Mouse (Mus musculus) testis, postnatal 10 days (tissue): ENCODE measurements around the gene Tysnd1.

ENCODE experiments used
- DNase-seq: peaks from one replicate; pipeline ENCODE4 v3.0.0; 2021; ENCODE audit warnings: low spot score

The Tysnd1 gene

DNA sequence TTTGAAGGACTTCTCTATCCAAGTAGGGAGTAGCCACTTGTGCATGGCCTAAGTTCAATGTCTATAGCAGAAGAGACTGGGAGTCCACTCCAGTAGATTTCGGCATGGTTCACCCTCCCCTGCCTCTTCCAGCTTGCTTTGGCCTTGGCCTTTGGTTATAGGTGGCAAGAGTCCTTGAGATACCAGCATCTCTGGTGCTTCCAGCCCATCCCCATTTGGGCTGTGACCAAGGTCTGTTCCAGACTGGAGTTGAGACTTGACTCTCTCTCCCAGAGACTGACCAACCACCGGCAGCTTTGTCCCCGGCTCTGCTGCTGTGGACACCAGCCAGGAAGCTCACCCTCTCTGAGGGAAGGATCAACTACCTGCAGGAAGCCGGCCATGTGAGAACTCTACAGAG lies 42.8 kb downstream of the Tysnd1 start:
- DNase-seq, result no peak

DNA sequence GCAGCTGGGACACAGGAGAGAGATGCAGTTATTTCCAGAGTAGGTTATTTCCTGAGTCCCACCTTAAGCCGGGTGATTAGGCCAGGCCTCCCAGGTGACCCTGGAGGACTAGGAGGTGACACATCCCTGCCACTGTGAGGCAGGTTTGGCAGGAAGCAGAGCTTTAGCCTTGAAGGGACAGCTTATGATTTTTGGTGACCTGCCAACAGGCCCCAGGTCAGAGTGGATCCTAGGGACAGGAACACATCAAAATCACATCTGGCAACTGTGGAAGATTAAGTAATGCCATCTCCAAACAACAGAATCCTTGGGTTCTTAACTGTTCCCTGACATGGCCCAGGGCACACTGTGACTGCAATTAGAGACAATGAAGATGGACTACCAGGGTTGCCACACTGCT lies 46.0 kb downstream of the Tysnd1 start:
- no peak for DNase-seq

DNA sequence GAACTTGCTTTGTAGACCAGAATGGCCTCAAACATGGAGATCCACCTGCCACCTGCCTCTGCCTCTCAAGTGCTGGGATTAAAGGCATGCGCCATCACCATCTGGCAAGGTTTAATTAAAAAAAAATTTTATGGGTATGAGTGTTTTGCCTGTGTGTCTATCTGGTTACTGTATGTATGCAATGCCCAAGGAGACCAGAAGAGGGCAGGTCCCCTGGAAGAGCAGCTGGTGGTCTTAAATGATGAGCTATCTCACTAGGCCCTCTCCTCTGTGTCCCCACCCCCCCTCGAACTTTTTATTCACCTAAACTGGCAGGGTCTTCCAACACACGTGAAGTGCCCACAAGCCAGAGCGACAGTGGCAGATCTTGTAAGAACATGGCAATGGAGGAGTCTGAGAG lies 46.6 kb downstream of the Tysnd1 start:
- no peak for DNase-seq

DNA sequence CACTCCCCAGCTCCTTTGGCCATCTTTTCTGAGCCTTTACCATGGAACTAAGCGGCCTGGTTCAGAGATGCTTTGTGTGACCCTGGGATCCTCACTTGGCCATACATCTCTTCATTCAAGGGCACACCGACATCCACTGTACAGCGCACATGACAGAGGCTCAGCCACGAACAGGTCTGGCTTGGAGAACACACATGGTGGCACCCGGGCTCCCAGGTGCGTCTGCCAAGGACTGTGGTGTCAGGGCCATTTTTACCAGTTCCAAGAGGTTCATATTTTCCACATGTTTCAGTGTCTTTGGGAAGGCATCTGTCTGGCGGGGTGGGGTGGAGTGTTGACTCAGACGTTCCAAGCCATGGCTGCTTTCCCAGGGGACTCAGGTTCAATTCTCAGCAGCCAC lies 47.0 kb downstream of the Tysnd1 start:
- DNase-seq, result no peak

- peak; percentile 78 for DNase-seq
These were observed 49.8 kb downstream of the Tysnd1 start for GRCm38 (mm10) chr10:61745133-61745532.

- DNase-seq, result no peak
These were observed 52.0 kb downstream of the Tysnd1 start for GRCm38 (mm10) chr10:61747302-61747701.

- DNase-seq, result no peak
These were observed 54.7 kb downstream of the Tysnd1 start for GRCm38 (mm10) chr10:61750014-61750413.

DNA sequence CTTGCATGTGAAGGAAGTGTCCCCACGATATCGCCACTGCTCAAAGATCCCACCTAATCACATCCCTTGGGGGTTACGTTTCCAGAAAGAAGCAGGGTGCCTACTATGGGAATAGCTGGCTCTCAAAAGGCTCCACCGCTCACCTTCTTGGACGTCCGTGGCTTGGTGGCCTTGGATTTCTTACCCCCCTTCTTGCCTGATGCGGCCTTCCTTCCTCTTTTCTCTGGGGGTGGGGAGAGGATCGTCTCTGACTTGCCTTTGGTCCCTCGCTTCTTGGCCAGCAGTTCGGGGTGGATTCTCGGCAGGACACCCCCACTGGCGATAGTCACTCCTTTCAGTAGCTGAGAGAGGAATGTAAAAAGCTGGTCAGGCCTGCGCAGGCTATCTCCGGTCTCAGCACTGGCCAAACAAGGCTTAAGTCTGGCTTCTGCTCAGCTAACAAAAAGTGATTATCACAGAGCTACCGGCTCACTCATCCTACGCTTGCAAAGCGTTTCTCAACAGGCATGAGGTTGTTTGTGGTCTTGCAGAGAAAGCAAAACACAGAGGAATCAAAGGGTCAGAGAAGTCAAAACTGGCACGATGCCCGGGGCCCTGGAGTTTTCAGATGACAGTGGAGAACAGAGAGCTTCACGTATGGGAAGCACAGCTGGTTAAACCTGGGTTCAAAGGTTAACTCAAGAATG lies 56.4 kb downstream of the Tysnd1 start:
- DNase-seq, result peak; percentile 80
